Comparison of ENCODE assay signal across 9 mouse cellular contexts in genomic region chr2:30640021-30640481, GRCm38 (mm10). TPM values are rescaled to one million over a fixed set of nuclear protein-coding genes. Genes with fewer than 3 reads are reported as not detected.
A peak's percentile ranks its signal among the peaks of the same experiment; 100 is the strongest.
DNase-seq lines count a peak whose midpoint lies in the region; ATAC-seq lines count a peak whose summit lies in the region.
"Had no signal": no experiment of that assay in that cellular context is flagged by ENCODE, and none has a peak within 500 bp of the region (broad histone marks: within the 10 kb centered on the region; RNA-seq: fewer than 3 reads in every experiment).

No protein-coding gene starts in this region.

- no peak for ATAC-seq in heart, embryonic 11.5 days (replicated peaks; ENCODE audit: insufficient number of reproducible peaks, low FRiP score, low TSS enrichment)
- ATAC-seq in hindbrain, embryonic 12.5 days (ENCODE audit: low FRiP score), result peak; percentile 29; the same call in 1 of the 2 replicates
- ATAC-seq in midbrain, embryonic 14.5 days (ENCODE audit: low FRiP score, low TSS enrichment), result peak; percentile 60; the same call in 1 of the 2 replicates

- 14% methylated on average over 11 of the region's 11 CpGs for WGBS in heart, embryonic 11.5 days (ENCODE audit: insufficient replicate concordance)
- WGBS in hindbrain, embryonic 12.5 days, result 10% methylated on average over 11 of the region's 11 CpGs
- WGBS in midbrain, embryonic 14.5 days, result 10% methylated on average over 11 of the region's 11 CpGs

- intact Hi-C loops in heart, postnatal 36 days (cut with DNase I), result no loop called here
- intact Hi-C loops in gastrocnemius, postnatal 14 days (cut with DNase I; ENCODE audit: low total_unique reads), result no loop called here

- no peak overlapping the region for H3K9ac ChIP-seq in heart, embryonic 11.5 days (ENCODE audit: low read depth, low read length)
- 0 out of 2 replicates have a peak overlapping the region, but pooled peaks have one; percentile 36 for H3K9ac ChIP-seq in hindbrain, embryonic 12.5 days
- H3K9ac ChIP-seq in midbrain, embryonic 14.5 days (replicated peaks; ENCODE audit: low read length), result no peak overlapping the region

- H3K4me1 ChIP-seq in heart, embryonic 11.5 days (ENCODE audit: control insufficient read depth, insufficient read depth, low read length), result peaks cover 24% of the 10 kb centered on the region
- H3K4me1 ChIP-seq in hindbrain, embryonic 12.5 days, result peaks cover 50% of the 10 kb centered on the region
- peaks cover 15% of the 10 kb centered on the region for H3K4me1 ChIP-seq in midbrain, embryonic 14.5 days (ENCODE audit: control insufficient read depth, insufficient read depth, low read length)

- no peak overlapping the region for H3K4me3 ChIP-seq in heart, embryonic 11.5 days (ENCODE audit: low read depth, low read length)
- no peak overlapping the region for H3K4me3 ChIP-seq in hindbrain, embryonic 12.5 days
- H3K4me3 ChIP-seq in midbrain, embryonic 14.5 days (replicated peaks; ENCODE audit: low read depth, low read length), result no peak overlapping the region
- H3K4me3 ChIP-seq: erythroblast, embryonic 14.5 days had no signal

- DNase-seq in heart, postnatal 36 days, result no peak
- DNase-seq in embryo, embryonic 11 days, result peak; percentile 81
- peak; percentile 65 for DNase-seq in midbrain, embryonic 14.5 days
- DNase-seq in gastrocnemius, postnatal 4 days (ENCODE audit: low spot score in 2 of 2), result no peak
- no peak for DNase-seq in natural killer cell, adult 2 months (ENCODE audit: low spot score in 2 of 2)
- no peak for DNase-seq in gastrocnemius, postnatal 14 days

- H3K9me3 ChIP-seq in heart, embryonic 11.5 days (replicated peaks; ENCODE audit: control insufficient read depth, low read length), result no peaks in the 10 kb centered on the region
- no peaks in the 10 kb centered on the region for H3K9me3 ChIP-seq in hindbrain, embryonic 12.5 days (replicated peaks)
- H3K9me3 ChIP-seq in midbrain, embryonic 14.5 days (ENCODE audit: control insufficient read depth, low read length), result no peaks in the 10 kb centered on the region

- H3K4me2 ChIP-seq in heart, embryonic 11.5 days, result peak overlapping the region; percentile 2; the same call in 1 of the 2 replicates
- 0 out of 2 replicates have a peak overlapping the region, but pooled peaks have one; percentile 7 for H3K4me2 ChIP-seq in hindbrain, embryonic 12.5 days (replicated peaks)
- no peak overlapping the region for H3K4me2 ChIP-seq in midbrain, embryonic 14.5 days (ENCODE audit: low read length)

- H3K36me3 ChIP-seq in heart, embryonic 11.5 days (ENCODE audit: control insufficient read depth, insufficient read depth, low read length), result no peaks in the 10 kb centered on the region
- H3K36me3 ChIP-seq in hindbrain, embryonic 12.5 days, result no peaks in the 10 kb centered on the region
- no peaks in the 10 kb centered on the region for H3K36me3 ChIP-seq in midbrain, embryonic 14.5 days (ENCODE audit: control insufficient read depth, insufficient read depth, low read length)

- peak overlapping the region; percentile 25 for H3K27ac ChIP-seq in heart, embryonic 11.5 days (ENCODE audit: low read depth, low read length)
- peak overlapping the region; percentile 70 for H3K27ac ChIP-seq in hindbrain, embryonic 12.5 days
- peak overlapping the region; percentile 61 for H3K27ac ChIP-seq in midbrain, embryonic 14.5 days (replicated peaks; ENCODE audit: low read depth, low read length)

- H3K27me3 ChIP-seq in heart, embryonic 11.5 days (ENCODE audit: control insufficient read depth, insufficient read depth, low read length), result no peaks in the 10 kb centered on the region
- H3K27me3 ChIP-seq in hindbrain, embryonic 12.5 days, result no peaks in the 10 kb centered on the region
- no peaks in the 10 kb centered on the region for H3K27me3 ChIP-seq in midbrain, embryonic 14.5 days (ENCODE audit: control insufficient read depth, insufficient read depth, low read length)

RNA-seq across cellular contexts. Expression of gene Cstad, which starts 45.2 kb away (rescaled TPM):
- 1.7 and 2.4 TPM in 2 replicates for polyA plus RNA-seq in heart, embryonic 11.5 days (2014; fragmentation: Nextera tagmentation; extraction: Ambion mirVana)
- total RNA-seq in heart, postnatal 36 days (2021), result 1 to 10 TPM; 1.5 to 2.3 TPM
- 0.45 and 0.89 TPM in 2 replicates for polyA plus RNA-seq in hindbrain, embryonic 12.5 days (2016; fragmentation: Nextera tagmentation; extraction: Ambion mirVana)
- polyA plus RNA-seq in midbrain, embryonic 14.5 days (2014; fragmentation: Nextera tagmentation; extraction: Ambion mirVana), result 0.46 and 1.2 TPM in 2 replicates
- 1 to 10 TPM; 4.5 to 4.6 TPM for total RNA-seq in gastrocnemius, postnatal 4 days (2021)
- total RNA-seq in gastrocnemius, postnatal 14 days (2021), result 1 to 10 TPM; 5.0 to 5.9 TPM
- polyA plus RNA-seq: erythroblast, embryonic 14.5 days had no signal

Comparison
In these comparisons a context has a peak if more than half of its experiments do, and no peak if none do; other contexts are left out.
1. DNase-seq: peak in embryo, embryonic 11 days (single experiment) and midbrain, embryonic 14.5 days (single experiment); none in heart, postnatal 36 days (0 of 2), gastrocnemius, postnatal 4 days (0 of 2), natural killer cell, adult 2 months (0 of 2) and gastrocnemius, postnatal 14 days (single experiment).
2. Peak in every context shown above with its lines, with median percentiles within 50 percentile points of each other: H3K27ac ChIP-seq.